Mouse (Mus musculus) cerebellum, adult 9-10 months (tissue): Measurements from ENCODE around the gene Frk.
"Not testable (repeated sequence)": the region's sequence is repeated elsewhere in the genome, so short reads cannot be mapped to it uniquely, and the experiment has no call there.

Source experiments
- DNase-seq: peaks from one replicate; pipeline ENCODE4 v3.0.0; 2022

Frk gene

GRCm38 (mm10) chr10:34483297-34484013 is at the start of gene Frk:
Gene Frk, plus strand, starts transcription at chr10:34483399.
- no peak for DNase-seq

GRCm38 (mm10) chr10:34434191-34434590 is 49.0 kb upstream of the Frk start:
- not testable (repeated sequence) for DNase-seq

GRCm38 (mm10) chr10:34449469-34449868 is 33.7 kb upstream of the Frk start:
- no peak for DNase-seq

GRCm38 (mm10) chr10:34461451-34461850 is 21.7 kb upstream of the Frk start:
- no peak for DNase-seq

GRCm38 (mm10) chr10:34464321-34464720 is 18.9 kb upstream of the Frk start:
- DNase-seq: no peak

- DNase-seq: no peak
Observed at GRCm38 (mm10) chr10:34469037-34469436, 14.2 kb upstream of the Frk start.

GRCm38 (mm10) chr10:34479942-34480455 is 3.2 kb upstream of the Frk start:
- DNase-seq: no peak

GRCm38 (mm10) chr10:34484014-34484411 is 814 bp downstream of the Frk start:
- DNase-seq: no peak

- DNase-seq: no peak
Observed at GRCm38 (mm10) chr10:34485079-34485478, 1.9 kb downstream of the Frk start.

- DNase-seq: no peak
Observed at GRCm38 (mm10) chr10:34507807-34508206, 24.6 kb downstream of the Frk start.

- no peak for DNase-seq
Observed at GRCm38 (mm10) chr10:34508593-34508992, 25.4 kb downstream of the Frk start.

GRCm38 (mm10) chr10:34509256-34509655 is 26.1 kb downstream of the Frk start:
- no peak for DNase-seq

- DNase-seq: no peak
Observed at GRCm38 (mm10) chr10:34511192-34511591, 28.0 kb downstream of the Frk start.

GRCm38 (mm10) chr10:34512551-34512950 is 29.4 kb downstream of the Frk start:
- DNase-seq: no peak

GRCm38 (mm10) chr10:34525598-34525997 is 42.4 kb downstream of the Frk start:
- no peak for DNase-seq

GRCm38 (mm10) chr10:34531766-34532165 is 48.6 kb downstream of the Frk start:
- no peak for DNase-seq

- DNase-seq: no peak
Observed at GRCm38 (mm10) chr10:34532507-34532906, 49.3 kb downstream of the Frk start.

GRCm38 (mm10) chr10:34540687-34541086 is 57.5 kb downstream of the Frk start:
- no peak for DNase-seq

GRCm38 (mm10) chr10:34541717-34542490 is 58.7 kb downstream of the Frk start:
- no peak for DNase-seq

- no peak for DNase-seq
Observed at GRCm38 (mm10) chr10:34550612-34551011, 67.4 kb downstream of the Frk start.

- DNase-seq: no peak
Observed at GRCm38 (mm10) chr10:34551636-34552035, 68.4 kb downstream of the Frk start.

- no peak for DNase-seq
Observed at GRCm38 (mm10) chr10:34563518-34564176, 80.4 kb downstream of the Frk start.

GRCm38 (mm10) chr10:34615474-34615873 is 132.3 kb downstream of the Frk start:
- DNase-seq: no peak

GRCm38 (mm10) chr10:34617216-34617615 is 134.0 kb downstream of the Frk start:
- no peak for DNase-seq
